Mouse (Mus musculus) cortical plate, adult 2 months (tissue): Measurements from ENCODE around the gene Slc11a2. TPM values are rescaled to one million over a fixed set of nuclear protein-coding genes. Genes with fewer than 3 reads are reported as not detected.

ENCODE experiments used
- H3K27ac ChIP-seq: fragments of 200-500 bp; 2 replicates; pipeline ENCODE4 v1.5.1; 2012; ENCODE audit warnings: low read length, control low read depth, inconsistent platforms; ENCODE audit not compliant: insufficient read depth
- H3K4me1 ChIP-seq: fragments of 200-500 bp; 2 replicates; pipeline ENCODE4 v1.6.1; 2011; ENCODE audit warnings: low read length; ENCODE audit not compliant: control insufficient read depth, insufficient read depth
- H3K4me3 ChIP-seq: fragments of 200-500 bp; 2 replicates; pipeline ENCODE4 v1.5.1; 2011; ENCODE audit warnings: mild to moderate bottlenecking, low read length, control low read depth; ENCODE audit not compliant: insufficient read depth
- CTCF ChIP-seq: fragments of 200-500 bp; IDR thresholded peaks from 2 replicates; pipeline ENCODE4 v1.5.1; 2011; ENCODE audit warnings: mild to moderate bottlenecking, control low read depth, low read length; ENCODE audit not compliant: insufficient read depth; ENCODE audit errors: extremely low read depth
- POLR2A ChIP-seq: fragments of 200-500 bp; IDR thresholded peaks from 2 replicates; pipeline ENCODE4 v1.6.1; 2011; ENCODE audit warnings: mild to moderate bottlenecking, low read length, control low read depth; ENCODE audit not compliant: insufficient read depth; ENCODE audit errors: extremely low read depth
- polyA plus RNA-seq: library from polyadenylated mRNA; depleted of rRNA; stranded (reverse); fragments of >200 nt; gene quantifications from 2 replicates; pipeline ENCODE4 v1.2.3, GENCODE M21; 2012

Slc11a2 gene
- polyA plus RNA-seq, 1 experiment, result 47.8 TPM

DNA sequence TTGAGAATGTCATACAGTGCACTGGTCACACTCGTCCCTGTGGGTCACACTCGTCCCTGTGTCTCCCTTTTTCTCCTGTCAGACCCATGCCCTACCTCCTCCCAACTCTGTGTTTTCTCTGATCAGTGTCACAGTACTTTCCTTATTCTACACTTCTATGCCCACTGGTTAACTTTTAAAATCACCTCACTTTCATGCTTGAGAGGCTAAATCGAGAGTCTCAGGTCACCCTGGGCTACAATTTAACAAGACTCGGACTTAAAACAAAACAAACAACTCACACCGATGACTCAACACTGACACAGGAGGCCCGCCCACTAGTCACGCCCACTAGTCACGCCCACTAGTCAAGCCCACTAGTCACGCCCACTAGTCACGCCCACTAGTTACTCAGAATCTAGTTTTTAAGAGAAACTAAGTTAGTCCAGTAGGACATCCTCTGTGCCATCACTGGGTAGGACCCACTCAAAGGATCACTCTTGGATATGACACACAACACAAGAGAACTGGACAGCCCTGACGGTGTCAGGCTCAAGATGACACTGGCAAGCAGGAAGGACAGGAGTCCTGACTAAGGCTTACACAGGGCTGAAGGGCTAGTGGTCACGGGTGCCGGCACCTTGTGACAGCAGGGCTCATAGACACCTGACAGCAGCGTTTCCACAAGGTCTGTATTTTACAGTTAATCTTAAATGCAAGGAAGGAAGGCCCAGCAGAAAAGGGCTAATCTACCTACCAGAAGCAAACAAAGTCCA lies 13.8 kb downstream of the Slc11a2 start:
- H3K4me1 ChIP-seq, result no peaks in the 10 kb centered on the region; the same call in 1 of the 2 replicates
- H3K4me3 ChIP-seq, result no peak overlapping the region
- TF ChIP-seq CTCF, result no peak
- TF ChIP-seq POLR2A, result no peak
- H3K27ac ChIP-seq, result no peak overlapping the region

DNA sequence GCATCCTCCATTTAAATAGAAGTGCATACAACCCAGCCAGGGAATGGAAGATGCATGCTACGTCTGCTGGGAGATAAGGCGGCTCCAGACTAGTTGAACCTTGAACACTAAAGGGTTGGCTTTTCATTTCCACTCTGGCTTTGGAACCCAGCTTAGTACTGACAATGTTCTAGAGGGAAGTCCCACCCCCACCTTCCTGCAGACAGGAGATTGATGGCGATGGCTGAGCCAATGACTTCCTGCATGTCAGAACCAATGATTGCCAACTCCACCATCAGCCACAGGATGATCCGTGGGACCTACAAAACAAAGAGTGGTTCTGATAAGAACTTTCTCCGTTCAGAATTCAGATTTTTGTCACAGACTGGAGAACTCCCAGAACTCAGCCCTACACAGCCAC lies 18.8 kb downstream of the Slc11a2 start:
- Histone ChIP-seq H3K27ac (no peak overlapping the region), H3K4me1 (no peaks in the 10 kb centered on the region), H3K4me3 (no peak overlapping the region)
- TF ChIP-seq CTCF, result no peak
- TF ChIP-seq POLR2A, result no peak

DNA sequence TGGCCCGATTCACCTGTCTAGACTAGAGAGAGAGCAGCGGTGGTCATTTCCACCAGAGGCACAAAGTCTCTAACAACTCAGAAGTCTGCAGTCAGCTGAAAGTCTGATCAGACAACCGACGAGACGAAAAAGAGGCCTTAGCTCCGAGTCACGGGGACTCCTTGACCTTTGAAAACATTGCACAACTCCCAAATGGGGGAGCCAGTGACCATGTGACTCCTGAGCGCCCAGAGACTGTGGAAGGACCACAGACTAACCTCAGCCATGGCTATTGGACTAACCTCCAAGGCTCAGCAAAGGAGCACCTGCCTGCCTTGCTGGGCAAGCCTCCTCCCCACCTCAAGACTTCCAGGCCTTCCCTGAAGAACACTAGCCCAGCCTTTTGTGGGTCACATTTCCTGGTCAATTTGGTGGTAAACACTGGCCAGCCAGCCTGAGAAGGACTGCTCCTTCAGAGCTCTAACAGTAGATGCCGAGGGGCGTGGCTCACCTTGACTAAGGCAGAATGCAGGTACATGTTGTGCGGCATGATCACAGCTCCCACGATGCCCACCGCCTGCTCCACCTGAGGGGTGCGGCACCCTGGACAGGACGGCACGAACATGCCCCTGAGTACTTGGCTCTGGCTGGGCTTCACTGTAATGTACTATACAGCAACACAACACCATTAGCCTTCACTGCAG lies 21.4 kb downstream of the Slc11a2 start:
- no peaks in the 10 kb centered on the region for H3K4me1 ChIP-seq
- H3K27ac ChIP-seq, result no peak overlapping the region
- TF ChIP-seq CTCF (no peak), POLR2A (no peak)
- H3K4me3 ChIP-seq, result no peak overlapping the region

DNA sequence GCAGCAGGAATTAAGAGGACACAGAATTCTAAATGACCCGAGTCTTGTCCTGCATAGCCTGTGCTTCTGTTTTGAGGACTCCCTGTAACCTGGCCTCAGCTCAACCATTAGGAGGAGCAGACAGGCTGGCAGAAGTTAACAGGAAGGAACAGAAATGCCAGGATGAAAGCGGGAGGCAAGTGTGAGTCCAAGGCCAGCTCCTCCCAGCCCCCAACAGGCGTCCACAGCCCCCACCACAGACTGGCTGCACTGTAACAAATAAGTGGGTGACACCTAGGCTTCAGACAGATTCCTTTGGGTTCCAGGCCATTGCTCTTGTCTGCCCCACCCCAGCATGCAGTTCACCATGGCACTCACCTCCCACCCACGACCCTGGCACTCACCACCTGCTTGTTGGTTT lies 22.1 kb downstream of the Slc11a2 start:
- H3K27ac ChIP-seq, result no peak overlapping the region
- no peak for TF ChIP-seq POLR2A
- TF ChIP-seq CTCF, result no peak
- no peak overlapping the region for H3K4me3 ChIP-seq
- no peaks in the 10 kb centered on the region for H3K4me1 ChIP-seq

DNA sequence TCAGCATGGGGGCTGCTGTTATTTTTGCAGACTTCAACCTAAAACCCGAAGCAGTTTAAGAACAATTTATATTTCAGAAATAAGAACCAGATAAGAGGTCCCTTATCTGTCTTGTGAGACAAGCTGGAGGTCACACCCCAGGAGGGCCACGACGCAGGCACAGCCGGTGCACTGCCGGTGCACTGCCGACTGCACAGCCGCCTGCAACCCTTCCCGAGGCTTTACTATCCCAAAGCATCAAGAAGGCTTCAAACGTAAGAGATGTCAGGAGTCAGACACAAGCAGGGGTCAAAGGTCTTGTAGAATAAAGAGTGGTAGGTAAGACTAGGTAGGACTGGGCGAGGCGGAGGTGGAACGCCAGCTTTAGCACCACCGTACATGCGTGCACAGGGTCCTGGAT lies 22.5 kb downstream of the Slc11a2 start:
- TF ChIP-seq POLR2A (no peak), CTCF (no peak)
- H3K27ac ChIP-seq, result no peak overlapping the region
- no peaks in the 10 kb centered on the region for H3K4me1 ChIP-seq

DNA sequence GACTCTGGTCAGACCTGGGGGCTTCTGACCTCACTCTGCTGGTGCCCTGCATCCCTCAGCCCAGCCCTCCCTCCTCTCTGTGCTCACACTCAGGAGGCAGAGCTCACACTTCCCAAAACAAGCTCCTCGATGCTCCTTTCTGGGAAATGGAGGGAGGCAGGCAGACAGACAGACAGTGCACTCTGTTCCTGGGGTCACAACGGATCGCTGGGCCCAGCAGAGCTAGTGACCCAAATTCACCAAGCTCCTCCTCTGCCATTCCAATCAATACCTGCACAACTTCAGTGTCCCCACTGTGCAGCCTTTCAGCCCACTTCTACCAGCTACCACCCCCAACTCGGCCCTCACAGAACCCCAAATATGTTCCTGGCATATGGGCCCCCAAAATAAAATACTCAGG lies 23.1 kb downstream of the Slc11a2 start:
- Histone ChIP-seq H3K27ac (no peak overlapping the region), H3K4me3 (no peak overlapping the region), H3K4me1 (no peaks in the 10 kb centered on the region)

More for the DNA sequence above, 22.5 kb downstream of the Slc11a2 start:
- H3K4me3 ChIP-seq, result no peak overlapping the region

DNA sequence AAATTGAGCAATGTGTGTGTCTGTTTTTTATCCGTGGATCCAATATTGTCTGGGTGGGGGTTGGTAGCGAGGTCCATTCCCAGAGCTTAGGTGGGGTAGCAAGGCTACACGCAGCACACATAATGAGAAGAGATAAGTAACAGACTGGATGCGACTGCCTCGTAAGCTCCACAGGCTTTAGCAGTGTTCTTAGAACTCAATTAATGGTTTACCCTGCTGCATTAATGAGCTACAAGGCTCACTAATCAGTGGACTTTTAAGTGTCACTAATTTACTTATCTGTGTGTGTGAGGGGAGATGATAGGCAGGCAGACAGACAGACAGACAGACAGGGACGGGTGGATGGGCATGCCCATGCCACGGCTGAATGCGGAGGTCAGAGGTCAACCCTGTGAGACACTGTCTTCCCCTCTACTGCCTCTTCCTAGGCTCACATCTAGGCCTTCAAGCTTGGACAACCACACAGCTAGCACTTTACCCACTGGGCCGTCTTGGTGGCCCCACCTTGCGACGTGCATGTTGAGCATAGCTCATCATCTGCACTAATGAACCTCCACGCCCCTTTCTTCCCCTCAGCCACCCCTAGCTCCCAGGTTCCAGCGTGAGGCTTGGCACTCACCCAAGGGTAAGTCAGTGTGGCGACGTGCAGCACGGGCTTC lies 24.2 kb downstream of the Slc11a2 start:
- no peak overlapping the region for H3K4me3 ChIP-seq
- H3K27ac ChIP-seq, result no peak overlapping the region
- TF ChIP-seq CTCF (no peak), POLR2A (no peak)
- H3K4me1 ChIP-seq, result no peaks in the 10 kb centered on the region

More for the DNA sequence above, 23.1 kb downstream of the Slc11a2 start:
- no peak for TF ChIP-seq CTCF
- TF ChIP-seq POLR2A, result no peak

DNA sequence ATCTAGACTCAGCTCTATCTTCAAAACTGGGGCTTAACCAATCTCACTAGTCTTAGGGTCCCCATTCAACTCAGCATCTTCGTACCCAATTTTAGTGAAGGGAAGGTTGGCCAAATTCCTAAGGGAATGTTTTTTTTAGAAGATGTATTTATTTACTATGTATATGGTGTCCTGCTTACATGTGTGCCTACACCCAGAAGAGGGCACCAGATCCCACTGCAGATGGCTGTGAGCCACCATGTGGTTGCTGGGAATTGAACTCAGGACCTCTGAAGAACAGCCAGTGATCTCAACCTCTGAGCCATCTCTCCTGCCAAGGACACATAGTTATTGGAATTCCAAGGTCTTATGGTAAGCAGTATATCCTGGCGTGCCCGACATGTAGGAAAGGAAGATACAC lies 29.3 kb downstream of the Slc11a2 start:
- TF ChIP-seq CTCF (no peak), POLR2A (no peak)
- no peak overlapping the region for H3K4me3 ChIP-seq
- no peak overlapping the region for H3K27ac ChIP-seq
- H3K4me1 ChIP-seq, result no peaks in the 10 kb centered on the region

DNA sequence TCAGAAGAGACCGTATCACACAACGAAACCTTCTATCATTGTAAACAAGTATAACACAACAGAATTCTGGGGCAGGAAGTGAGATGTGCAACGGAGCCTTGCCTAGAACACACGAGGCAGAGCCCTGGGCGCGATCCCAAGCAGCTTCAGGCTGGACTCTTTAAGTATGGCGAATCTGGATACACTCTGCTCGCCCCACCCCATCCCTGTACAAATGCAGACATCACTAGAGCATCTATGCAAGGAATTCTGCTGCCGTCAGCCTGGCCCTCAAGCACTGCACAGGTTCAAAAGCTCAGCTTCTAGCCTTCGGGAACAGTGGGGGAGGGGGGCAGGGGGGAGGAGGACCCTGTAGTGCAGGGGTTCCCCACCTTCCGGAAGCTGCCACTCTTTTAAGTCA lies 31.9 kb downstream of the Slc11a2 start:
- Histone ChIP-seq H3K4me3 (no peak overlapping the region), H3K4me1 (no peaks in the 10 kb centered on the region), H3K27ac (no peak overlapping the region)
- TF ChIP-seq POLR2A, result no peak
- TF ChIP-seq CTCF, result no peak
